Mouse (Mus musculus): ENCODE data around the gene Kif11. TPM values are rescaled to one million over a fixed set of nuclear protein-coding genes. Genes with fewer than 3 reads are reported as not detected.

Gene Kif11
- 45.4 and 48.4 TPM in 2 replicates for polyA plus RNA-seq (2015; fragmentation: Nextera tagmentation; extraction: Ambion mirVana)

DNA sequence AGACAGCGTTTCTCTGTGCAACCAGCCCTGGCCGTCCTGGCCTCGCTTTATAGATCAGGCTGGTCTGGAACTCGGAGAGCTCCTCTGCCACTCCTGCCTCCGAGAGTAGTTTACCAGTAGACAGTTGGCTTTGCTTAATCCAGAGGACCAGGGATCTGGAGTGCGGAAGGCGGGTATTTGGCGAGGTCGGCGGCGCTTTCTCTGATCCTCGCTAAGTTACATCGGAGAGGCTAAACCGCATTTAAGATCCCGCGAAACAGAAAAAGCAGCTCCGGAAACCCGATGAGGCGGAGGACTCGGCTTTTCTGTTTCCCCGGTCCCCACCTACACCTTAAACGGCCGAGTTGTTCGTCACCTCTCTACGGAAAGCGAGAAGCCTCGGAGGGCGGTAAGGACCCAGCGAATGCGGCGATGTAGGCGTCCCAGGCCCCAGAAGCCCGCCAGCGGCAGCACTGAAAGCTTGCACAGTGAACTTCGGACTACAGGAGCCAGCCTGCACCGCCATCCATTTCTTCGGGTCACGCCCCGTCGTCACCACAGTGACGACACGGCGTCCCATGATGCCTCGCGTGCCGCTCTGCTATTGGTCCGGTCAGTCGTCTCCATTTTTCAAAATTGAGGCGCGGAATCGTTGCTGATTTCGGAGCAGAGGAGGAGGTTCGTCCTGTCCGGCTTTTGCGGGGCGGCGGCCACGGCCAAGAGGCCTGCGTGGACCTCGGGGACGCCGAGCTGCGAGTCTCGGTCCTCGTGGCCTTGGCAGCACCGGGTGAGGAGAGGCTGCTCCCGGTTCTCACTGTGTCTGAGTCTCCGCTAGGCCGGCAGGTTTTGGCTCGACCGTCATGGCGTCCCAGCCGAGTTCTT, at the start of gene Kif11:
Gene Kif11, plus strand, starts transcription at position 649 of the 861 bp plus-strand sequence.
- Histone ChIP-seq H3K27ac (peak within 1 kb of the TSS; percentile 99), H3K36me3 (no peaks in the 10 kb centered on the region), H3K4me1 (peaks cover 10% of the 10 kb centered on the region; the same call in 1 of the 2 replicates), H3K9ac (peak within 1 kb of the TSS; percentile 65), H3K27me3 (no peaks in the 10 kb centered on the region), H3K4me3 (peak within 1 kb of the TSS; percentile 87), H3K9me3 (no peaks in the 10 kb centered on the region), H3K4me2 (peak within 1 kb of the TSS; percentile 72)
- WGBS, result under 1% methylated on average over 73 of the region's 73 CpGs
- ATAC-seq (ENCODE audit: insufficient number of reproducible peaks, low FRiP score, low TSS enrichment, low read depth), result peak; percentile 98

DNA sequence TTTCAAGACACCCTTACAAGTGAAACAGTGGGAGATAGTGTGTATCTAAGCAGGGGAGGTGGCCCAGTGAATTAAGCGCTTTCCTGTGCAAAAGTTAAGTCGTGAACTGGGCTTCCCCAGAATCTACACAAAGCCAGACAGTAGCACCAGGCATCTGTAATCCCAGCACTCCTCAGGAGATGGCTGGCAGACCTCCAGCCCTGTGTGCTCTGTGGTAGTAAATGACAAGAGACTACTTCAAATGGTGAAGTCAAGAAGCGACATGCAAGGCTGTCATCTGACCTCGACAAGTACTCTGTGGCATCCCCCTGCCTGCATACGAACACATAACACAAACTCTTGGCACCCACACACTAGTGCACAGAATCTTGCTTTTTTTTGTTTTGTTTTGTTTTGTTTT, 49.0 kb upstream of the Kif11 start:
- H3K27me3 ChIP-seq, result no peaks in the 10 kb centered on the region
- H3K36me3 ChIP-seq, result peaks cover 25% of the 10 kb centered on the region
- ATAC-seq (ENCODE audit: insufficient number of reproducible peaks, low FRiP score, low TSS enrichment, low read depth), result no peak
- no peak overlapping the region for H3K4me2 ChIP-seq
- 65% methylated on average over 5 of the region's 5 CpGs for WGBS
- H3K4me3 ChIP-seq, result no peak overlapping the region
- H3K27ac ChIP-seq, result no peak overlapping the region
- no peak overlapping the region for H3K9ac ChIP-seq
- H3K4me1 ChIP-seq, result no peaks in the 10 kb centered on the region
- H3K9me3 ChIP-seq, result no peaks in the 10 kb centered on the region

DNA sequence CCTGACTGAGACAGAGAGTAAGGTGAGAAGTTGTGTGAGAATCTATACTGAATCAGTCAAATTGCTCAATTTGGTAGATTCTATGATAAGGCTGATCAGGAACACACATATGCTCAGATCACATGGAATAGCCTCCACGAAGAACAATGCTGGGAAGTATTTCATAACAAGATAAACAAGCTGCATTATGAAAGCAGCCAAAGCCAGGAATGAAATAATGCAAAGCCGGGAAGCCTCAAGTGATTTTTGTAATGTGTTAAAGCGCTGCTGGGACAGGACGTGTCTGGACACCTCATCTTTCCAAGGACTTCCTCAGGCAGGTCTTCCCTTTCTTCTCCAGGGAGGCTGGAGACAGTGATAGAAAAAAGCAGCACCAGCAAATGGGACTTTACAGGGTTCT, 43.5 kb upstream of the Kif11 start:
- ATAC-seq (ENCODE audit: insufficient number of reproducible peaks, low FRiP score, low TSS enrichment, low read depth), result no peak
- no peak overlapping the region for H3K4me2 ChIP-seq
- no peaks in the 10 kb centered on the region for H3K4me1 ChIP-seq
- H3K9ac ChIP-seq, result no peak overlapping the region
- H3K27me3 ChIP-seq, result no peaks in the 10 kb centered on the region
- H3K4me3 ChIP-seq, result no peak overlapping the region
- peaks cover 15% of the 10 kb centered on the region for H3K36me3 ChIP-seq
- 72% methylated on average over 4 of the region's 4 CpGs for WGBS
- H3K9me3 ChIP-seq, result no peaks in the 10 kb centered on the region
- no peak overlapping the region for H3K27ac ChIP-seq

DNA sequence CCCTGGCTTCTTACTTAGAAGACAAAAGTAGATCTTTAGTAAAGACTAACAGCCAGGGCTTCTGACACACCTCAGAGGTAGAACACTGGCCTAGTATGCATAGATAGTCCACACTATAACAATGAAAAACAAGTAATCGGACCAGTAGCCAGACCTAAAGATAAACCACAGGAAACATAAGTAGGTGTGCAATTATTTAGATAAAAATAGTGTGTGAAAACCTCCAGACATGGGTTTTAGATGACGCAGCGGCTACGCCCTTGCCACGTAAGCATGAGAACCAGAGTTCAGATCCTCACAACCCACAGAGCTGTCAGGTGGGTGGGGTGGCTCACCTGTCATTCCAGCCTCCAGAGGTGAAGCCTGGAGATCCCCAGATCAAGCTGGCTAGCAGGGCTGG, 42.8 kb upstream of the Kif11 start:
- peaks cover 9% of the 10 kb centered on the region for H3K36me3 ChIP-seq
- ATAC-seq (ENCODE audit: insufficient number of reproducible peaks, low FRiP score, low TSS enrichment, low read depth), result no peak
- WGBS, result 87% methylated on average over 5 of the region's 5 CpGs
- no peak overlapping the region for H3K27ac ChIP-seq
- no peak overlapping the region for H3K9ac ChIP-seq
- H3K9me3 ChIP-seq, result no peaks in the 10 kb centered on the region
- no peaks in the 10 kb centered on the region for H3K4me1 ChIP-seq
- H3K4me2 ChIP-seq, result no peak overlapping the region
- H3K27me3 ChIP-seq, result no peaks in the 10 kb centered on the region
- H3K4me3 ChIP-seq, result no peak overlapping the region

DNA sequence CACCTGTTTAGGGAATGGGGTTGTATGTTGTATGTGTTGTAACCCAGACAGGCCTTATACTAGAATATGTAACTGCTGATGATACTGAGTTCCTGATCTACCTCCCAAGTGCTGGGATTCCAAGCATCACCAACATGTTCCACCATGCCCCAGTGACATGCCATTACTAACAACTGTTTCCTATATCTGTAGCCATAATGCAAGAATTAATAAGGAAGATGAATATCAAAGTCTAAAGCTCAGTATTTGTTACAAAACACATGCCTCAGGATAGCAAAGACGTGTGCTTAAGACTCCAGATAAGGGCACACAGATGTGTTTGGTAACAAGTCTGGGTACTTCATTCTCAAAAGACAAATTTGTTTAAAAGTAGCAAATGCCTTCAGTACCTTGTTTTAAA, 40.8 kb upstream of the Kif11 start:
- H3K36me3 ChIP-seq, result no peaks in the 10 kb centered on the region
- no peaks in the 10 kb centered on the region for H3K9me3 ChIP-seq
- no peak overlapping the region for H3K4me2 ChIP-seq
- no peaks in the 10 kb centered on the region for H3K27me3 ChIP-seq
- ATAC-seq (ENCODE audit: insufficient number of reproducible peaks, low FRiP score, low TSS enrichment, low read depth), result no peak
- 70% methylated on average over 1 of the region's 1 CpGs for WGBS
- no peak overlapping the region for H3K9ac ChIP-seq
- no peak overlapping the region for H3K27ac ChIP-seq
- H3K4me3 ChIP-seq, result no peak overlapping the region
- H3K4me1 ChIP-seq, result no peaks in the 10 kb centered on the region

DNA sequence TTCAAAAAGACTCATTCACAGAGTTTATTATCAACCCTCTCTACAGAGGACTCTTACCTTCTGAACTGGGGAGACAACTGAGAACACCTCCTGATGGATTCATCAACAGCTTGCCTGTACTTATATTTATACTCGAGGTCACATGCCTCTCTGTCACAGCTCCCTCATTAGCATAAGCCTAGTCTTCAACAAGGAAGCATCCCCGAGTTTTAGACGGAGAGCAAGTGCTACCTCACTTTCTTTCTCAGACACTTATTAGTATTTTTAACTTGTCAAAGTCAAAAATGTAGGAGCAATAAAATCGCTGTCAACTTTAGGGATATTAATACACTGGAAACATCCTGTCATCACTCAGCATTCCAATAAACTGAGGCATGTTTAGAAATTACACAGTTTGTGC, 38.5 kb upstream of the Kif11 start, which contains the start of gene Ide:
Gene Ide, minus strand, starts transcription at position 101 of the 400 bp plus-strand sequence.
- no peak within 1 kb of the TSS for H3K4me2 ChIP-seq
- no peaks in the 10 kb centered on the region for H3K4me1 ChIP-seq
- H3K27ac ChIP-seq, result no peak within 1 kb of the TSS
- no peak within 1 kb of the TSS for H3K4me3 ChIP-seq
- ATAC-seq (ENCODE audit: insufficient number of reproducible peaks, low FRiP score, low TSS enrichment, low read depth), result no peak
- H3K27me3 ChIP-seq, result no peaks in the 10 kb centered on the region
- no peaks in the 10 kb centered on the region for H3K36me3 ChIP-seq
- no peak within 1 kb of the TSS for H3K9ac ChIP-seq
- no peaks in the 10 kb centered on the region for H3K9me3 ChIP-seq
- 61% methylated on average over 4 of the region's 4 CpGs for WGBS

GRCm38 (mm10) chr19:37340495-37340894, 35.7 kb upstream of the Kif11 start:
- H3K4me3 ChIP-seq, result no peak overlapping the region
- no peaks in the 10 kb centered on the region for H3K4me1 ChIP-seq
- H3K36me3 ChIP-seq, result no peaks in the 10 kb centered on the region
- 67% methylated on average over 5 of the region's 5 CpGs for WGBS
- no peaks in the 10 kb centered on the region for H3K27me3 ChIP-seq
- H3K4me2 ChIP-seq, result no peak overlapping the region
- H3K9me3 ChIP-seq, result no peaks in the 10 kb centered on the region
- no peak overlapping the region for H3K27ac ChIP-seq
- H3K9ac ChIP-seq, result no peak overlapping the region
- ATAC-seq (ENCODE audit: insufficient number of reproducible peaks, low FRiP score, low TSS enrichment, low read depth), result no peak

GRCm38 (mm10) chr19:37340931-37341330, 35.3 kb upstream of the Kif11 start:
- no peak overlapping the region for H3K27ac ChIP-seq
- no peak overlapping the region for H3K4me2 ChIP-seq
- WGBS, result 72% methylated on average over 5 of the region's 5 CpGs
- no peak overlapping the region for H3K4me3 ChIP-seq
- H3K9me3 ChIP-seq, result no peaks in the 10 kb centered on the region
- H3K36me3 ChIP-seq, result no peaks in the 10 kb centered on the region
- H3K9ac ChIP-seq, result no peak overlapping the region
- H3K4me1 ChIP-seq, result no peaks in the 10 kb centered on the region
- no peak for ATAC-seq (ENCODE audit: insufficient number of reproducible peaks, low FRiP score, low TSS enrichment, low read depth)
- no peaks in the 10 kb centered on the region for H3K27me3 ChIP-seq

DNA sequence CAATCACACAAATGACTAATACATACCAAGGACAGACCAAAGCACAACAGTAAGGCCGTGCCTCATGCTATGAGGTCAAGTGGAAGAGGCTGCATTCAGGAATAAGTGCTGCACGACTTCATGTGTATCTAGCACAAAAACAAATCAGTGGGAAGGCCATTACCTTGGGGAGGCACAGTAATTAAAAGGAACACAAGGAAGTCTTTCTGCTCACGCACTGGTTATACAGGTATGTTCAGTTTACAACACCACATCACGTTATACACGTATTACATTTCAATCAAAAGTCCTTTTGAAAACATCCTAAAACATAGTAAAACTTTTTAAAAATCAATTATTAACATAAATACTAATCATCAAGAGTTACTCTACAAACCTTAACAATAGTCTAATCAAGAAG, 32.3 kb upstream of the Kif11 start:
- no peak overlapping the region for H3K27ac ChIP-seq

DNA sequence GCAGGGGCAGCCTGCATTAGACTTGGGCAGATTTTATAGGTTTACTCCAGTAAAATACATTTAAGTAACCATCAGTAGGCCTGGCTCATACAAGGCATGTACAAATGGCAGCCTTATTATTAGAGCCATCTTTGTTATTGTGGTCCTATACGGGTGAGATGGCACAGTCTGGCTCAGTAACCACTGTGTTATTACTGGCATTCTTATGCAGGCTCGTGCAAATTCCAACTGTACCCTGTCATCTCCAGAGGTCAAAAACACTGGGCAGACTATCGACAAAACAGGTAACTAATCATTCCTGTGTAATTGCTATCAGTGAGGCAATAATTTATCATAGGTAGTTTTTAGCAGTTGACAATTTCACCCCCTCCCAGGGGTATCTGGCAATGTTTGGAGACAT, 29.9 kb upstream of the Kif11 start:
- Histone ChIP-seq H3K36me3 (no peaks in the 10 kb centered on the region), H3K27ac (no peak overlapping the region), H3K4me1 (no peaks in the 10 kb centered on the region), H3K9ac (no peak overlapping the region), H3K4me2 (no peak overlapping the region), H3K27me3 (no peaks in the 10 kb centered on the region), H3K9me3 (no peaks in the 10 kb centered on the region), H3K4me3 (no peak overlapping the region)
- ATAC-seq (ENCODE audit: insufficient number of reproducible peaks, low FRiP score, low TSS enrichment, low read depth), result no peak
- WGBS, result 64% methylated on average over 3 of the region's 3 CpGs

More for the DNA sequence above, 32.3 kb upstream of the Kif11 start:
- WGBS, result 74% methylated on average over 5 of the region's 5 CpGs
- Histone ChIP-seq H3K4me2 (no peak overlapping the region), H3K9ac (no peak overlapping the region), H3K36me3 (no peaks in the 10 kb centered on the region), H3K4me3 (no peak overlapping the region), H3K9me3 (no peaks in the 10 kb centered on the region), H3K27me3 (no peaks in the 10 kb centered on the region), H3K4me1 (no peaks in the 10 kb centered on the region)
- ATAC-seq (ENCODE audit: insufficient number of reproducible peaks, low FRiP score, low TSS enrichment, low read depth), result no peak

DNA sequence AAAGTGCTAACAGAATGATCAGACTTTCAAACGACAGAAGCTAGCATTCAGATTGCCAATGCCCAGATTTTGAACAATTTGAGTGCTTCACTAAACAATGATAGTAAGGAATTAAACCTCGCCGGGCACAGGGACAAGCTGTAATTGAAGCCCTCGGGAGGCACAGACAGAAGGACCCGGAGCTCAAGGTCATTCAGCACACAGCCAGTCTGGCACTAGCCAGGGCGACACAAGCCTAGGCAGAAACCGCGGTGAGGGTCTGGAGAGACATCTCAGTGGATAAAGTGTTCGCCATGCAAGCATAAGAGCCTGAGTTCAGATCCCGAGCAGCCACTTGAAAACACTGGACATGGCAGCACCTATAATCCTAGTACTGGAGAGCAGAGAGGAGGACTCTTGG, 27.9 kb upstream of the Kif11 start:
- Histone ChIP-seq H3K4me1 (no peaks in the 10 kb centered on the region), H3K4me2 (no peak overlapping the region), H3K4me3 (no peak overlapping the region), H3K9ac (no peak overlapping the region), H3K36me3 (peaks cover 10% of the 10 kb centered on the region), H3K9me3 (no peaks in the 10 kb centered on the region), H3K27me3 (no peaks in the 10 kb centered on the region), H3K27ac (no peak overlapping the region)
- no peak for ATAC-seq (ENCODE audit: insufficient number of reproducible peaks, low FRiP score, low TSS enrichment, low read depth)
- WGBS, result 87% methylated on average over 10 of the region's 10 CpGs

- H3K4me1 ChIP-seq, result no peaks in the 10 kb centered on the region
- no peak overlapping the region for H3K4me2 ChIP-seq
- H3K27ac ChIP-seq, result no peak overlapping the region
- H3K27me3 ChIP-seq, result no peaks in the 10 kb centered on the region
- no peak for ATAC-seq (ENCODE audit: insufficient number of reproducible peaks, low FRiP score, low TSS enrichment, low read depth)
- peaks cover 10% of the 10 kb centered on the region for H3K36me3 ChIP-seq
- no peak overlapping the region for H3K9ac ChIP-seq
- no peak overlapping the region for H3K4me3 ChIP-seq
- no peaks in the 10 kb centered on the region for H3K9me3 ChIP-seq
Observed at GRCm38 (mm10) chr19:37348952-37349351, 27.3 kb upstream of the Kif11 start.

Data from limb, embryonic 15.5 days (tissue).